Mouse (Mus musculus): ENCODE measurements around the gene Wdr48.
A peak's percentile ranks its signal among the peaks of the same experiment; 100 is the strongest.

The Wdr48 gene

DNA sequence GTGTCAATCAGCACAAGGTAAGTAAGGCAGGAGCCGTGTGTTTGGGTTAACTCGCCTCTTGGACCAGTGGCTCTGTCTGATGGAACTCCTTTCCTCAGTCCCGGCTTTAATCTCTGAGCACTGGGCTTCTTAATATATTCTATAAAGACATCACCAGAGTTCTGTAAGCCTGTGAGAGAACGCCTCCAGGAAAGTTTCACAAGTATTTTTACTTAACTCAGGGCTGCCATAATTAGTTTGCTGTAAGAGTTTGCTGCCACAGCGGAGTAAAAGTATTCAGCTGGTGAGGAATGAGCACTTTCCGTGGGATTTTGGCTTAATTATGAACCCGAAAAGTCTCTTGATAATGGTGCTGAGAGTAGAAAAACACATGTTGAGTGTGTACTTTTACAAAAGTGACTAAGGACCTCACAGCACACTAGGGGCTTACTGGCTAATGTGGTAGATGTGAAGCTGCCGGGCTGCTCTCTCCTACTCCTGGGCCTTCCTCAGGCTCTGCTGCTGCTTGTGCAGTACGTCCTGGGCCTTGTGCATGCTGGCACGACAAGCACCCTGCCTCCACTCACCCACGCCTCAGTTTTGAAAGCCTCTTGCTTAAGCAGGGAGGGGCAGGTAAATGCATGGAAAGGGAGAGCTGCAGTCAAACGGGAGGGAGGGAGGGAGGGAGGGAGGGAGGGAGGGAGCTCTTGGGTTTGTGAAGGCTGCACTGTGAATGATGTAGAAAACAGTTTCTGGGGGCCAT, 7.9 kb downstream of the Wdr48 start:
- no peak for DNase-seq (ENCODE audit: low read depth, low spot score)
- Histone ChIP-seq H3K36me3 (ENCODE audit: control insufficient read depth, insufficient read depth, low read length, poor library complexity, severe bottlenecking) (peaks cover 9% of the 10 kb centered on the region), H3K27me3 (ENCODE audit: control insufficient read depth, insufficient read depth, low read length, poor library complexity, severe bottlenecking) (no peaks in the 10 kb centered on the region)

DNA sequence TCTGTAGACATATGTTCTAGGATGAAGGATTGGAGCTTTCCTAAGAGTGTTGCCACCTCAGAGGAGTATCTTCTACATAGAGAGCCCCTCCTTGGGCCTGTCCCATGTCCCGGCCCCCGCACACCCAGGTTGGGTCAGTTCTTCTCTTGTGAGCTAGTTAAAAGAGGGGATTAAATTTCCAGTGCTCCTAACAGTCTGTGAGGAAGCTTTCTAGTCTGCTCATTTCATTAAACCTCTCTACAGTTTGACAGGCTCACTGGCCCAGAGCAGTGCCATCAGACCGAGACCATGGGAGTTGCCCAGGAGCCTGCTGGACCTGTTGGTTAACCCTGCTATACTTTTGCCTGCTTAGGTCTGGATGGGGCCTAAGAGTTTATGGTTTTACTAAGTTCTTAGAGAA, 14.0 kb downstream of the Wdr48 start:
- DNase-seq (ENCODE audit: low read depth, low spot score), result no peak
- no peaks in the 10 kb centered on the region for H3K27me3 ChIP-seq (ENCODE audit: control insufficient read depth, insufficient read depth, low read length, poor library complexity, severe bottlenecking)
- H3K36me3 ChIP-seq (ENCODE audit: control insufficient read depth, insufficient read depth, low read length, poor library complexity, severe bottlenecking), result peaks cover 28% of the 10 kb centered on the region

DNA sequence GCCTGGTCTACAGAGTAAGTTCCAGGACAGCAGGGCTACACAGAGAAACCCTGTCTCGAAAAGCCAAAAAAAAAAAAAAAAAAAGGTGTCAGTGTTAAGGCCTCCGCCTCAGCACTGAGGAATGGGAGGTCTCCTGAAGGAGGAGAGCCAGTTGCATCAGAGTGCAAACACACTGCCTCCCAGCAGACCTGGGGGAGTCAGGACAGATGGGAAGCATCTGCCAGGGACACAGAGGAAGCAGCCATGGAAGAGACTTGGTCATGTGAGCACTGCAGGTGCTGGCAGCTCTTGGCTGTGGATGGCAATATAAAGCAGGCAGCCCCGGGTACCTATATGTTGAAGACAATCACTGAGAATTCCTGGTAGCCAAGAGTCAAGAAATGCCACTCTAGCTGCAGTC, 15.3 kb downstream of the Wdr48 start:
- Histone ChIP-seq H3K36me3 (ENCODE audit: control insufficient read depth, insufficient read depth, low read length, poor library complexity, severe bottlenecking) (peaks cover 23% of the 10 kb centered on the region), H3K27me3 (ENCODE audit: control insufficient read depth, insufficient read depth, low read length, poor library complexity, severe bottlenecking) (no peaks in the 10 kb centered on the region)
- no peak for DNase-seq (ENCODE audit: low read depth, low spot score)

DNA sequence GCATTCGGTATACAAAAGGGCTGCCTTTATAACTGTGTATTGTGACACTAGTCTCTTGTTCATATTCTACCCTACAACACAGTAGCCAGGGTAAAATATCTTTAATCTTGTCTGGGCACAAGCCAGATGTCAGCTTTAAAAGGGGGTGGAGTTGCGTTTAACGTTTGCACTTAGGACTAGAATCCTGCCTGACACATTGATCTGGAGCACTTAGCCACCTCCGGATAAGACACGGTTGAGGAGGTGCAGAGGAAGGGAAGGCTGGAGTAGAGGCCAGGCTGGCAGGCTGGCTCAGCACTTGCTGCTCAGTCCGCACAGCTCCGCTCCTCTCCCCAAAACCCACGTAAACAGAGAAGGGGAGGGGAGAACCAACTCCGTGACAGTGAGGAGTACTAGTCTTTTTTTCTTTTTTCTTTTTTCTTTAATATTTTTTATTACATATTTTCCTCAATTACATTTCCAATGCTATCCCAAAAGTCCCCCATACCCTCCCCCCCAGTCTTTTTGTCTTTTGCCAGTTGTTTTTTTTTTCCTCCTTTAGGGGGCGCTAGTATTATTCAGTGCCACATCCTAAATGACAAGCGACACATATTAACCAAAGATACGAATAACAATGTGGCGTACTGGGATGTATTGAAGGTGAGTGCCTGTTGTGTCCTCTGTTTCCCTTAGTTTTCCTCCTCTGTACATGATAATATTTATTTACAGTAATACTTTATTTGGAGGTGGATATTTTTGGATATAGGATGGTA, 18.6 kb downstream of the Wdr48 start:
- Histone ChIP-seq H3K27me3 (ENCODE audit: control insufficient read depth, insufficient read depth, low read length, poor library complexity, severe bottlenecking) (no peaks in the 10 kb centered on the region), H3K36me3 (ENCODE audit: control insufficient read depth, insufficient read depth, low read length, poor library complexity, severe bottlenecking) (peaks cover 15% of the 10 kb centered on the region)
- peak; percentile 39 for DNase-seq (ENCODE audit: low read depth, low spot score)

DNA sequence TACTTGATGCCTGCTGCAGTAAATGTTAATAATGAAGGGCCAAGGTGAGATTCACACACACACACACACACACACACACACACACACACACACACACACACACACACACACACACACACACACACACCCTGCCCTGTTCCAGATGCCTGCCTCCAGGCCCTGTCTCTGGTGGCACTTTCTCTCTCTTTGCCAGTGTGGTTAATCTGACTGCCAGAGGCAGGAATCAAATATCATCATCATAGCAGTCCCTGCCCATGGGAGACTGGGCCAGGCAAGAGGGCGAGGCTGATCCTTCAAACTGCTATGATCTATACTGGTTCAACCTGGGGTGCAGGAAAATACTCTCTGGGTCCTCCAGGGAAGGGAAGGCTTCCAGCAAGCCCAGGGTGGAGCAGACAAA, 25.2 kb downstream of the Wdr48 start:
- H3K36me3 ChIP-seq (ENCODE audit: control insufficient read depth, insufficient read depth, low read length, poor library complexity, severe bottlenecking), result peaks cover 8% of the 10 kb centered on the region

DNA sequence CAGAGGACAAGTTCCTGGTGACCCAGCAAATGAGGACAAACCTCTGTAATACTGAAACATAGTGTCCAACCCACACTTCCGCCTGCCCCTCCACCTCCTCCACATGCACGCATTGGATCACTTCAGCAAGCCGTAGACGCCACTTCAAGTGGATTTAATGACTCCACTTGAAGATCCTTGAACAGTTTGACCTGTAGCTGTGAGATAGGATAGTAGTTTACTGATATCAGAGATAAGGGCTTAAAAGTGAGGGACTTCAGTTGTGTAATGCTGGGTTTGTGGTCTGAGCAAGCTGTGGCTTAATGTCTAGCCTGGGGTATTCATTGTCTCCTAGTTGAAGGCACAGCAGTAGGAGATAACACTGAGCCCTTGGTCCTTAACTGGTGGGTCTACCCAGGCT, 28.8 kb downstream of the Wdr48 start:
- Histone ChIP-seq H3K36me3 (ENCODE audit: control insufficient read depth, insufficient read depth, low read length, poor library complexity, severe bottlenecking) (peaks cover 17% of the 10 kb centered on the region), H3K27me3 (ENCODE audit: control insufficient read depth, insufficient read depth, low read length, poor library complexity, severe bottlenecking) (no peaks in the 10 kb centered on the region)
- no peak for DNase-seq (ENCODE audit: low read depth, low spot score)

More for the DNA sequence above, 25.2 kb downstream of the Wdr48 start:
- DNase-seq (ENCODE audit: low read depth, low spot score), result no peak
- no peaks in the 10 kb centered on the region for H3K27me3 ChIP-seq (ENCODE audit: control insufficient read depth, insufficient read depth, low read length, poor library complexity, severe bottlenecking)

DNA sequence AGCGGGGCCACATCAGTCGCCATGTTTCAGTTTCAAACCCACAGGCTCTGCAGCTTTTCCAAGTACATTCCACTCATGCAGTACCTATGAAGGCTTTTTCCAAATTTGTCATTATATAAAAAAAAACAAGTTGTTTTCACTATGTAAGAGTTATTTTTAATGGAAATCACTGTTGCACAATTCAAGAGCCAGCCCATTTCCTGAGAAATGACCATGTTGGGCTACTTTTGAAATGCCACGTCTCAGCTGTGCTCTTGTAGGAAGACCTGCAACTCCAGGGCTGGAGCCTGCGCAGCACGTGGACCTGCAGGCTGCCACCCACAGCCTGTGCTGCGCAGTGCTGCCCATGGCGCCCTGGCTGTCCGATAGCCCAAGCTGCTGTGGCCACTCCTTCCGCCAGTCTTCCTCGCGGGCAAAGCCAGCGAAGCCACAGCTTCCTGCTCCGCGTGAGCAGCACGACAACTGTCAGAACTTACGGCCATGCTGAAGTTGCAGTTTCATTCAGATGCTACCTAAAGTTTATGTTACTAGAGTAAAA, 30.5 kb downstream of the Wdr48 start:
- peaks cover 15% of the 10 kb centered on the region for H3K36me3 ChIP-seq (ENCODE audit: control insufficient read depth, insufficient read depth, low read length, poor library complexity, severe bottlenecking)
- DNase-seq (ENCODE audit: low read depth, low spot score), result no peak
- H3K27me3 ChIP-seq (ENCODE audit: control insufficient read depth, insufficient read depth, low read length, poor library complexity, severe bottlenecking), result no peaks in the 10 kb centered on the region

DNA sequence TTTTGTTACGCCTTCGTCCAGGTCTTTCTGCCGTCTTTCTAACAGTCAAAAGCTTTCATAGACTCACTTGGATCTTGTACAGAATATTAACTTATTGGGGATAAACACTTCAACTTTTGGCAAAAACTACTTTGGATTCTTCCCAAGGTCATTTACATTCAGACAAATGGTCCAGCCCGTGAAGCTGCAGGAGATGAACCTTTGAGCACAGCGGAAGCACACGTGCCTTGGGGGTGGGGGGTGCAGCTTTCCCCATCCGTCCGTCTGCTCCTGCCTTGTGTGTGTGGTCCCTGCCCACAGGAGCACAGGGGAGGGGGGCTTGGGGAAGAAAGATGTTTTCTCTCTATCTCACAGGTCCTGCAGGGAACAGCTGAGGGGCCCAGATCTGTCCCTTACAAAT, 31.1 kb downstream of the Wdr48 start:
- no peaks in the 10 kb centered on the region for H3K27me3 ChIP-seq (ENCODE audit: control insufficient read depth, insufficient read depth, low read length, poor library complexity, severe bottlenecking)
- no peak for DNase-seq (ENCODE audit: low read depth, low spot score)
- H3K36me3 ChIP-seq (ENCODE audit: control insufficient read depth, insufficient read depth, low read length, poor library complexity, severe bottlenecking), result peaks cover 15% of the 10 kb centered on the region

DNA sequence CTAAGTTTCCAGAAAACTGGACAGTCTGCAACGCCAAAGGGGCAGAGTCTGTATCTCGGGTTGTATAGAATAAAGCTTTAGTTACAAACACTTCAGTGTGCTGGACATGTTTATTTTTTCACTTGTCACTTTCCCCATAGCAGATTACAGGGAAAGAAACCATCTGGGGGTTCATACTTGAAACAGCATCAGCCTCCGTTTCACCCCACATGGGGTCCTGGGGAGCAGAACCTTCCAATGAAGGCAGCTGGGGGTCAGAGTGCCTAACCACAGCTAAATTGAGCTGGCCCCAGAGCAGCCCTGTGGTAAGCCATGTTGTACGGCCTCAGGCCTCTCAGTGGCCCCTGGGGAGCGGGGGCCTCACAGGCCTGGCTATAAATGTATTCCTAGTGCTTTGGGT, 31.8 kb downstream of the Wdr48 start:
- no peak for DNase-seq (ENCODE audit: low read depth, low spot score)
- Histone ChIP-seq H3K27me3 (ENCODE audit: control insufficient read depth, insufficient read depth, low read length, poor library complexity, severe bottlenecking) (no peaks in the 10 kb centered on the region), H3K36me3 (ENCODE audit: control insufficient read depth, insufficient read depth, low read length, poor library complexity, severe bottlenecking) (peaks cover 16% of the 10 kb centered on the region)

DNA sequence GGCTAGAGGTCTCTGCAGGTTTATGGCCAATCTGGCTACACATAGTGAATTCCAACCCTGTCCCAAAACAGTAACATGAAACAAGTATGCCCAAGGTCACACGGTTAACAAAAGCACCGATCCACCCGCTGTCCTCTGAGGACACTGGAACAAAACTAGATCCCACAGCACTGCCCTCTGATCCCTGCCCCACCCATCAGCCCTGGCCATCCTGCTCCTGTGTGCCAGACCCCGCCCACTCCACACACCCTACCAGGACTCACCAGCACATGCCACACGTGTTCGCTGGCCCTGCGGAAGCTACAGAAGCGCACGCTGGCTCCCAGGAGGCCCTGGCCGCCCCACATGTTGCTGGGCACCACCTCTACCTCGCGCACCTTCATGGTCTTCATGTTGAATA, 37.7 kb downstream of the Wdr48 start:
- Histone ChIP-seq H3K36me3 (ENCODE audit: control insufficient read depth, insufficient read depth, low read length, poor library complexity, severe bottlenecking) (peaks cover 11% of the 10 kb centered on the region; the same call in 1 of the 2 replicates), H3K27me3 (ENCODE audit: control insufficient read depth, insufficient read depth, low read length, poor library complexity, severe bottlenecking) (no peaks in the 10 kb centered on the region)
- no peak for DNase-seq (ENCODE audit: low read depth, low spot score)

DNA sequence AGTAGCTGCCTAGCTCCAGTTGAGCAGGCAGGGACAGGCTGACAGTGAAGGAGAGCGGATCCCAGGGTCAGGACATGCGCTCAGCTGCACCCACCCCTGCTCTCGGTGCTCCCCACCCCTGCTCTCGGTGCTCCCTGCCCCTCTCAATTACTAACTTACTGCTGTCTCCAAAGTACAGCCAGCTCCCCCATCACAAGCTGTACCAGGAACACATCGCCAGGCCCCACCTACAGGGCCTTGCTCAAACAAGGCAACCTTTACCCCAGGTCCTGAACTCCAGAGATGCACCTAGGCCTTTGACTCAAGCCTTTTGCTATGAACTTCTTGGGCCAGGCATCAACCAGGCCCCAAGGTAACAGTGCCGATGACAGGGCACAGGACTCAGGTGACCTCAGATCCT, 39.0 kb downstream of the Wdr48 start:
- no peak for DNase-seq (ENCODE audit: low read depth, low spot score)
- no peaks in the 10 kb centered on the region for H3K27me3 ChIP-seq (ENCODE audit: control insufficient read depth, insufficient read depth, low read length, poor library complexity, severe bottlenecking)
- peaks cover 7% of the 10 kb centered on the region; the same call in 1 of the 2 replicates for H3K36me3 ChIP-seq (ENCODE audit: control insufficient read depth, insufficient read depth, low read length, poor library complexity, severe bottlenecking)

DNA sequence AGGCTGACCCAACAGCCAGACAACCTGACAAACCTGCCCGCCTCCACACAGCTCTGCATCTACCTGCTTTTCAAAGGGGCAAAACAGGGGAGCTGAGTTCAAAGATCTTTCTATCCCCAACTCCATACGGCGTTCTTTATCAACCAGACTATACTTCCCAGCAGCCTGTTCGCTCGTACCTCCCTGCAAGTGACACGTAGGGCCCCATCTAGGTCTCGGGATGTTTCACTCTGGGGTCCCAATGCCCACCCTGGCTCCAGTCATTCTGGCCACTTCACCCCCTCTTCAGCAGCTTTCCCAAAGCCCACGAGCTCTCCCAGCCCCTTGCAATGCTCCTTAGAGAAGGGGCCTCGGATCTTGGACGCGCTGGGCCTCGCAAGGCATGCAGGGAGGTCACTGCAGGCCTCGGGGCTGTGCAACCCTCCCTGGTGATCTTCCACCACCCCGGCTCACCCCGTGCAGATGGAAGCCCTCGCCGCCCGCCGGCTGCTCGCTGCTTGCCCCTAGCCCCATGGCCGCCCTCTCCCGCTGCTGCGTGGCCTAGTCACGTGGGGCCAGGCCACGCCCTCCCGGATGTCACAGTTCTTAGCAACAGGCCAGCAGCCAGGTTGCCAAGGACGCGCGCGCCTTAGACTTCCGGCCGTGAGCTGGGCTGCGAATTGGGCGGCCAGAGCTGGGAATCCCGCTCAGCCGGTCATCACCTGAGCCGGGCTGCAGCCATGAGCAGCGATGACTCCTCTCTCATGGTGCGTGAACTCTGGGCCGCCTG, 42.5 kb downstream of the Wdr48 start, which contains the start of the genes Gorasp1 and Ttc21a:
Gene Gorasp1, minus strand, starts transcription at position 561 of the 769 bp plus-strand sequence.
Gene Ttc21a, plus strand, starts transcription at position 602 of the 769 bp plus-strand sequence.
- Histone ChIP-seq H3K27me3 (ENCODE audit: control insufficient read depth, insufficient read depth, low read length, poor library complexity, severe bottlenecking) (no peaks in the 10 kb centered on the region), H3K36me3 (ENCODE audit: control insufficient read depth, insufficient read depth, low read length, poor library complexity, severe bottlenecking) (0 out of 2 replicates have a peak, but pooled peaks cover 4% of the 10 kb centered on the region)
- peak; percentile 95 for DNase-seq (ENCODE audit: low read depth, low spot score)

DNA sequence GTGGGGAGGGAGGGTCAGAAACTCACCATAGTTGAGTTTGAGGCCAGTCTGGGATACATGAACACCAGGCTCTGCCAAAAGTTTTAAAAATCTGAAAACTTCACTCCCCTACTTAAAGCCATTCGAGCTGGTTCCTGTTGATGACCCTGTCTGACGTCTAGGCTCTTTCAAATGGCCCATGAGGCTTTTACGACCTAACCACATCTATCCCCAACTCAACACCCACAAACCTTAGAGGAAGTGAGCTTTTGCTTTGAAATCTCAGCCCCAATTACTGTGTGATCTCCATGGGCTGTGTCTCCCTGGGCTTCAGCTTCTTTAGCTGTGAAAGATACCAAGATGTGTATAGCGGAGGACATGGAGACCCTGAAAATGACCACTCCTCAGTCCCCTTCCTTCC, 43.8 kb downstream of the Wdr48 start:
- Histone ChIP-seq H3K27me3 (ENCODE audit: control insufficient read depth, insufficient read depth, low read length, poor library complexity, severe bottlenecking) (no peaks in the 10 kb centered on the region), H3K36me3 (ENCODE audit: control insufficient read depth, insufficient read depth, low read length, poor library complexity, severe bottlenecking) (no peaks in the 10 kb centered on the region)
- DNase-seq (ENCODE audit: low read depth, low spot score), result peak; percentile 42

DNA sequence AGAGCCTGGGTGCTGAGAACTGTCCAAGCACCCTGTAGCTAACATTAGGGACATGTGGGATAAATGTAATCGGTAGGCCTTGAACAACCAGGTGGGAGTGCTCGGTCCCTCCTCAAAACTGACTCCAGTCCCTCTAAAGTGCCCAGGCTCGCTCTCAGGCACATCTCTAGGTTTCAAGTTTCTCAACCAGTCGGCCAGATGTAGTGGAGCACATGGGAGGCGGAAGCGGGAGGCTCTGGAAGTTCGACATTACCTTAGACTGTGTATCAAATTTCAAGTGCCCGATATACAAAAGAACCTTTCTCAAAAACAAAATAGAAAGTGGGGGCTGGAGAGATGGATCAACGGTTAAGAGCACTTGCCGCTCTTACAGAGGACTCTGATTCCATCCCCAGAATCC, 45.0 kb downstream of the Wdr48 start:
- DNase-seq (ENCODE audit: low read depth, low spot score), result no peak
- no peaks in the 10 kb centered on the region for H3K36me3 ChIP-seq (ENCODE audit: control insufficient read depth, insufficient read depth, low read length, poor library complexity, severe bottlenecking)
- H3K27me3 ChIP-seq (ENCODE audit: control insufficient read depth, insufficient read depth, low read length, poor library complexity, severe bottlenecking), result no peaks in the 10 kb centered on the region

All from splenic B cell, adult 2 months (primary cell).